Mouse (Mus musculus): ENCODE data around the gene Agap1. TPM values are rescaled to one million over a fixed set of nuclear protein-coding genes. Genes with fewer than 3 reads are reported as not detected.
A peak's percentile ranks its signal among the peaks of the same experiment; 100 is the strongest.

The Agap1 gene
- polyA plus RNA-seq, 1 experiment from 2014 or later: 10.8 TPM

DNA sequence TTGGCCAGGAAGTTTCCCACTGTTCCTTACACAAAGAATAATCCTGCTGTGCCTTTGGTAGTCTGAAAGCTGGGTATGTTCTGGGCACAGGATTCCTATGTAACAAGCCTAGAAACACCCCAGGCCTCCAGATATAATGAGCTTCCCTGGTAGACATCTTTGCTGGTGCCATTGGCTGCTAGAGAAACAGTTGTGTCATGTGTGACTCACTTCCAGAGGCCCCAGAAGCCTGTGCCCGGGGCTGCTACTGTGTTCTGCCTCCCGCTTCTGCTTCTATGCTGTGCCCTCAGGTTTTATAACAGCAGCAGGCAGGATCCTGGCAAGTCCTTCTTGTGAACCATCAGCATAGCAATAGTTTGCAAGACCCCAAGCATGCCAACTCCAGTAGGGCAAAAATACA lies 242.6 kb downstream of the Agap1 start:
- Histone ChIP-seq H3K27me3 (ENCODE audit: control insufficient read depth, insufficient read depth, low read length) (no peaks in the 10 kb centered on the region), H3K4me3 (ENCODE audit: low read depth, low read length) (no peak overlapping the region), H3K9me3 (replicated peaks; ENCODE audit: control insufficient read depth, low read length) (no peaks in the 10 kb centered on the region), H3K4me2 (no peak overlapping the region), H3K4me1 (ENCODE audit: control insufficient read depth, insufficient read depth, low read length) (peaks cover 6% of the 10 kb centered on the region), H3K36me3 (ENCODE audit: control insufficient read depth, insufficient read depth, low read length) (no peaks in the 10 kb centered on the region; the same call in 1 of the 2 replicates), H3K9ac (ENCODE audit: low read depth, low read length) (no peak overlapping the region), H3K27ac (ENCODE audit: low read depth, low read length) (no peak overlapping the region)
- ATAC-seq (replicated peaks; ENCODE audit: insufficient number of reproducible peaks, low FRiP score, low TSS enrichment): no peak
- WGBS (ENCODE audit: insufficient replicate concordance): 81% methylated on average over 2 of the region's 2 CpGs

DNA sequence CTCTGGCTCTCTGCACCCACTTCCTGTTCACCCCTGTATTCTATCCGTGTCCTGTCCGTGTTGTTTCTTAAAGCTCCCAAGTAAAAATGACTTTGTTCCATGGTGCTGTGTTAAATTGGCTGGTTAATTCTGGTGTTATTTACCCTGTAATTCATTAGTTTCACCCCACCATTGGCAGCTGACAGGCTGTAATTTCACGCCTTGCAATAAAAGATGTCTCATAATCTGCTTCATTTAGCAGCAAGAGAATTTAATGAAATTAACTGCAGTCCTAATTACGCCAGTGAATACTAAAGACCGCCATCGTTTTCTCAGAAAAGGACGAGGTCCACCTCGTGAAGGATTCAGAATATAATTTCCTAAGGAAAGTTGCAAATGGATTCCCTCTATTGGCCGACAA lies 245.6 kb downstream of the Agap1 start:
- H3K9me3 ChIP-seq (replicated peaks; ENCODE audit: control insufficient read depth, low read length): no peaks in the 10 kb centered on the region
- H3K36me3 ChIP-seq (ENCODE audit: control insufficient read depth, insufficient read depth, low read length): no peaks in the 10 kb centered on the region; the same call in 1 of the 2 replicates
- H3K4me2 ChIP-seq: no peak overlapping the region
- H3K4me3 ChIP-seq (ENCODE audit: low read depth, low read length): no peak overlapping the region
- no peaks in the 10 kb centered on the region for H3K27me3 ChIP-seq (ENCODE audit: control insufficient read depth, insufficient read depth, low read length)
- no peak overlapping the region for H3K27ac ChIP-seq (ENCODE audit: low read depth, low read length)
- no peak for ATAC-seq (replicated peaks; ENCODE audit: insufficient number of reproducible peaks, low FRiP score, low TSS enrichment)
- H3K9ac ChIP-seq (ENCODE audit: low read depth, low read length): no peak overlapping the region
- 89% methylated on average over 9 of the region's 9 CpGs for WGBS (ENCODE audit: insufficient replicate concordance)
- peaks cover 17% of the 10 kb centered on the region for H3K4me1 ChIP-seq (ENCODE audit: control insufficient read depth, insufficient read depth, low read length)

DNA sequence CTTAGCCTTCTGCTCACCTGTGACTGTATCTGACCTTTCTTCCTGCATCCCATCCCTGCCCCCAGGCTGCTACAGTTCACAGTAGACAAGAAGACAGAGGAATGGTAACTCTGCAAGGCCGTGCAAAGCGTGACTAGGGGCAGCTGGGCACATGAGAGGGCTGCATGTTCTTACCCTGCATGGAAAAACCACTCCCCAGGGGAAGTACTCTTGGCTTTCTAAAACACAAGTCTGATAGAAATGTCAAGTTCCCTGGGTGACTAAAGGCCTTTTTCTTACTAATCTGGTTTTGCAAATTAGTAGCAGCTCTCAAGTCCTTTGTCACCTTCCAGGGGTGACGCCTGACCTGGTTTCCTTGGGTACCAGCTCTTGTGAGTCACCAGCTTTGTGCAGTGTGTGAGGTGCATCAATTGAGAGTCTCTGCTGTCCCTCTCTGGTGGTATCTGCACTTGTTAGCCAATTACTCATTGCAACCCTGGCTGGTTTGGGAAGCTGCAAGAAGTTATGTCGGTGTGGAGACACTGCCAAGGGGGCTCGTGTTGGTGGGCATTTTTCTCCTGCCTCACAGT lies 246.6 kb downstream of the Agap1 start:
- no peak overlapping the region for H3K27ac ChIP-seq (ENCODE audit: low read depth, low read length)
- H3K9me3 ChIP-seq (replicated peaks; ENCODE audit: control insufficient read depth, low read length): no peaks in the 10 kb centered on the region
- peaks cover 17% of the 10 kb centered on the region for H3K4me1 ChIP-seq (ENCODE audit: control insufficient read depth, insufficient read depth, low read length)
- no peak for ATAC-seq (replicated peaks; ENCODE audit: insufficient number of reproducible peaks, low FRiP score, low TSS enrichment)
- H3K4me3 ChIP-seq (ENCODE audit: low read depth, low read length): no peak overlapping the region
- H3K9ac ChIP-seq (ENCODE audit: low read depth, low read length): no peak overlapping the region
- no peaks in the 10 kb centered on the region for H3K27me3 ChIP-seq (ENCODE audit: control insufficient read depth, insufficient read depth, low read length)
- no peak overlapping the region for H3K4me2 ChIP-seq
- whole genome bisulfite sequencing (ENCODE audit: insufficient replicate concordance): 79% methylated on average over 5 of the region's 5 CpGs
- no peaks in the 10 kb centered on the region; the same call in 1 of the 2 replicates for H3K36me3 ChIP-seq (ENCODE audit: control insufficient read depth, insufficient read depth, low read length)

DNA sequence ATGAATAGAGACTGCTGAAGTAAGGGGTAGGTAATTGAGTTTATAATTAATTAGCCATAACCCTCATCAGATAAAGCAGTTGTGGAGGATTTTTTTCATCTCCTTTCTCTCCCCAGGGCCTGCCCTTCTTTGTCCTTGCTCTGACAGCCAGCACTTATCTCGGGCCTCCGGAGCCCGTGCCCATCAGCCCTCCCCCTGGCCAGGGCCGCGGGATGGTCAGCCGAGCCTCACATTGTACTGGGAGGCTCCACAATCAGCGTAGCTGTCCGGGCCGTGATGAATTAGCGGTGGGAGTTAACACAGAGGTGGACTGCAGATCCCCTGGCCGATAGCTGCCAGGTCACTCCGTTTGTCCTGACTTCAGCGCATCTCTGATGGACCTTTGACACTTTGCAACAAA lies 248.7 kb downstream of the Agap1 start:
- Histone ChIP-seq H3K4me1 (ENCODE audit: control insufficient read depth, insufficient read depth, low read length) (peaks cover 17% of the 10 kb centered on the region), H3K9me3 (replicated peaks; ENCODE audit: control insufficient read depth, low read length) (no peaks in the 10 kb centered on the region), H3K27ac (ENCODE audit: low read depth, low read length) (no peak overlapping the region), H3K4me3 (ENCODE audit: low read depth, low read length) (no peak overlapping the region), H3K4me2 (peak overlapping the region; percentile 43), H3K27me3 (ENCODE audit: control insufficient read depth, insufficient read depth, low read length) (no peaks in the 10 kb centered on the region), H3K9ac (ENCODE audit: low read depth, low read length) (no peak overlapping the region), H3K36me3 (ENCODE audit: control insufficient read depth, insufficient read depth, low read length) (no peaks in the 10 kb centered on the region; the same call in 1 of the 2 replicates)
- no peak for ATAC-seq (replicated peaks; ENCODE audit: insufficient number of reproducible peaks, low FRiP score, low TSS enrichment)
- WGBS (ENCODE audit: insufficient replicate concordance): 13% methylated on average over 13 of the region's 13 CpGs

DNA sequence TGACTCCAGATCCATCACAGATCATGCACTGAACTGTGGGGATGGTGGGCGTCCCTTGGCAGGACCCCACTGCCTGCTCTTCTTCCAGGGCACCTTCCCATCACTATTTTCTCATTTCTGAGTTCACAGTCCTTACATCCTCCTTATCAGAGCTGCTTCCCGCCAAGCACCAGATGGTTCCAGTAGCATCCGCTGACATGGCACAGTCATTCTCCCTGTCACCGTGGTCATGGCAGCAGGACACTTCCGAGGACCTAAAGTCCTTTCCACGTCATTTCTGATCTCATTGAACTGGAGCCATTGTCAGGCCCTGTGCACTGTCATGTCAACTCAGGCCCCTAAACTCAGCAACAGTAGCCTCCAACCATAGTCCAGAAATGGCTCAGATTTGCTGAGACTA lies 251.1 kb downstream of the Agap1 start:
- Histone ChIP-seq H3K27ac (ENCODE audit: low read depth, low read length) (no peak overlapping the region), H3K36me3 (ENCODE audit: control insufficient read depth, insufficient read depth, low read length) (no peaks in the 10 kb centered on the region; the same call in 1 of the 2 replicates), H3K4me3 (ENCODE audit: low read depth, low read length) (no peak overlapping the region), H3K4me1 (ENCODE audit: control insufficient read depth, insufficient read depth, low read length) (peaks cover 23% of the 10 kb centered on the region), H3K27me3 (ENCODE audit: control insufficient read depth, insufficient read depth, low read length) (no peaks in the 10 kb centered on the region), H3K9ac (ENCODE audit: low read depth, low read length) (no peak overlapping the region), H3K9me3 (replicated peaks; ENCODE audit: control insufficient read depth, low read length) (no peaks in the 10 kb centered on the region), H3K4me2 (no peak overlapping the region)
- no peak for ATAC-seq (replicated peaks; ENCODE audit: insufficient number of reproducible peaks, low FRiP score, low TSS enrichment)
- WGBS (ENCODE audit: insufficient replicate concordance): 69% methylated on average over 6 of the region's 6 CpGs

DNA sequence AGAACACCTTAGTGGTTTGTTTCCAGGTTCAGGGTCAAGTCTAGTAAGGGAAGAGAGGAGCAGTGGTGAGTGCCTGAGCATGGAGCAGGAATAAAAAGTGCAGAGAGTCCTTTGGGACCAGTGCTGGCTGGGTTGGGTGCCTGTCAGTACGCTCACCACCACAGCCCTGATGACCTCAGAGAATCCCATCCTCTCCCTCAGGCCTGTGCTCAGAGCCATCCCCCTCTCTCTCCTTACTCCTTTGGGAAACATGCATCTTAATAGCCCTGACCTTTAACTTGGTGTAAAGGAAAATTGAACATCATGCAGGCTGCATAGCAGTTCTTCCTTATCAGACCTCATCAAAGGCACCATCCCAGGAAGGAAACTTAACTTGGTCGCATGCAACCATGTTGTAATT lies 252.3 kb downstream of the Agap1 start:
- H3K4me1 ChIP-seq (ENCODE audit: control insufficient read depth, insufficient read depth, low read length): peaks cover 20% of the 10 kb centered on the region
- no peak overlapping the region for H3K4me3 ChIP-seq (ENCODE audit: low read depth, low read length)
- H3K4me2 ChIP-seq: no peak overlapping the region
- H3K27me3 ChIP-seq (ENCODE audit: control insufficient read depth, insufficient read depth, low read length): no peaks in the 10 kb centered on the region
- H3K36me3 ChIP-seq (ENCODE audit: control insufficient read depth, insufficient read depth, low read length): no peaks in the 10 kb centered on the region
- H3K9me3 ChIP-seq (replicated peaks; ENCODE audit: control insufficient read depth, low read length): no peaks in the 10 kb centered on the region
- 72% methylated on average over 2 of the region's 2 CpGs for WGBS (ENCODE audit: insufficient replicate concordance)
- H3K9ac ChIP-seq (ENCODE audit: low read depth, low read length): no peak overlapping the region
- no peak overlapping the region for H3K27ac ChIP-seq (ENCODE audit: low read depth, low read length)
- ATAC-seq (replicated peaks; ENCODE audit: insufficient number of reproducible peaks, low FRiP score, low TSS enrichment): no peak

DNA sequence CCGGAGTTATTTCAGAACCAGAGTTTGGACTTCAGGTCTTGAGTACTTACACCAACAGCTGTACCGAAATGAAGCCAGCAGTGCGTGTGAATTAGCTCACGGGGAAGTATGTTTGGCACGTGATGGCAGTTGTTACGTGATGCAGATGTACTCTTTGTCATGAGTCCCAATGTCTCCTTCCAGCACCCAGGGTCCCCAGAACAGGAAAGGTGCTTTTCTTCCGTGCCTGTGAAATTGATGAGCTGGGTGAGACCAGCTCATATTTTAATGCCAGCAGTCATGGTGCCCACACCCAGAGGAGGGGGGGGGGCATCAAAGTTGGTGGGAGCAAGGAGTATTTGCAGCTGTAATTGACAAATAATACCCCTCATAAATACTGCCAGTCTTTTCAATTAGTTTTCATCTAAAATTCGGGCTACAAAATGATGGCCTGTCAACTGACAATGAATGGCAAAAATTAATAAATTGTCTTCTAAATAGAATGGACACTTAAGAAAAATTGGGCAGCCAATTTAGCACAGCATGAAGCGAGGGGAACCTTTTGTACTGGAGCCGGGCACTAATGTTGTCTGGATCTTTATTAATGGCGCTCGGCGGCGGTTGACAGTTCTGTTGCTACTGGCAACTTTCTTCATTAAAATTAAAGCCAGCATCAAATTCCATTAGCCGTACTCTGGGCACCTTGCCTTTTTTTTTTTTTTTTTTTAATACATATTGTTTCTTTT lies 253.3 kb downstream of the Agap1 start:
- Histone ChIP-seq H3K4me2 (no peak overlapping the region), H3K27me3 (ENCODE audit: control insufficient read depth, insufficient read depth, low read length) (no peaks in the 10 kb centered on the region), H3K9me3 (replicated peaks; ENCODE audit: control insufficient read depth, low read length) (no peaks in the 10 kb centered on the region), H3K4me1 (ENCODE audit: control insufficient read depth, insufficient read depth, low read length) (peaks cover 10% of the 10 kb centered on the region), H3K9ac (ENCODE audit: low read depth, low read length) (no peak overlapping the region), H3K4me3 (ENCODE audit: low read depth, low read length) (no peak overlapping the region), H3K36me3 (ENCODE audit: control insufficient read depth, insufficient read depth, low read length) (peaks cover 2% of the 10 kb centered on the region; the same call in 1 of the 2 replicates), H3K27ac (ENCODE audit: low read depth, low read length) (no peak overlapping the region)
- ATAC-seq (replicated peaks; ENCODE audit: insufficient number of reproducible peaks, low FRiP score, low TSS enrichment): no peak
- 83% methylated on average over 15 of the region's 15 CpGs for WGBS (ENCODE audit: insufficient replicate concordance)

DNA sequence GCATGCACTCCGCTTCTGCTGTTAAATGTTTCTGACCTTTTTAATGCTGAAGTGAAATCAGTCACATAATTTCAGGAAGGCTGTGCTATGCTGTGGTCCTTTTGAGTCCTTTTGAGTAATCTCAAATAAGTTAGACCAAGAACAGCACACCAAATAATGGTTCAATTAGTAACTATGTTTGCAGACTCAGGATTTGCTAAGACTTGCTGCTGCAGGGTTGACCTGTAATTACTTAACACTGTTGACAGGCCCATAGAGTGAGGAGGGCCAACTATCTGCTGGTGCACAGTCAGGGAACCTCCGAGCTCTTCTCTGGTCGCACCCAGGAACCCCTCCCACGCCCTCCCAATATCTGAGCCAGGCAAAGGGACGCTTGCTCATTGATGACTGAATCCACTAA lies 255.2 kb downstream of the Agap1 start:
- no peak overlapping the region for H3K4me3 ChIP-seq (ENCODE audit: low read depth, low read length)
- no peak overlapping the region for H3K27ac ChIP-seq (ENCODE audit: low read depth, low read length)
- H3K27me3 ChIP-seq (ENCODE audit: control insufficient read depth, insufficient read depth, low read length): no peaks in the 10 kb centered on the region
- WGBS (ENCODE audit: insufficient replicate concordance): 65% methylated on average over 5 of the region's 5 CpGs
- no peak for ATAC-seq (replicated peaks; ENCODE audit: insufficient number of reproducible peaks, low FRiP score, low TSS enrichment)
- H3K36me3 ChIP-seq (ENCODE audit: control insufficient read depth, insufficient read depth, low read length): peaks cover 2% of the 10 kb centered on the region; the same call in 1 of the 2 replicates
- H3K9me3 ChIP-seq (replicated peaks; ENCODE audit: control insufficient read depth, low read length): no peaks in the 10 kb centered on the region
- peaks cover 6% of the 10 kb centered on the region for H3K4me1 ChIP-seq (ENCODE audit: control insufficient read depth, insufficient read depth, low read length)
- H3K9ac ChIP-seq (ENCODE audit: low read depth, low read length): no peak overlapping the region
- no peak overlapping the region for H3K4me2 ChIP-seq

DNA sequence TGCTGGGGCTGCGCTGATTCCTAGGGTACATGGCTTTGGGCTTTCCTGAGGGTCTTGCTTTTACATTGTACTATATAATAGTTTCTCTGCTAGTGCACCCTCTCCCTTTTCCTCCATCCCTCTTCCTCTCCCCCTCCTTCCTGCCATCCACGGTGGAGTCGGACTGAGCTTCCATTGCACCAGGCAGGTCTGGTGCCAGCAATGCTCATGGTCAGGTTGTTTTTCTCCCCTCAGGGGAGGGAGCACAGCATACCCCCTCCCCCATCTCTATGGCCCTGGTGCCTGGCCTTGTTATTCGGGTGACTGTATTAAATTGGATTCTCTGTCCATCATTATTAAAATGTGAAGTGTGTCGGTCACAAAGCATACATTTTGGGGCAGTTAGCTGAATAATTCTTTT lies 259.1 kb downstream of the Agap1 start:
- ATAC-seq (replicated peaks; ENCODE audit: insufficient number of reproducible peaks, low FRiP score, low TSS enrichment): no peak
- H3K4me2 ChIP-seq: no peak overlapping the region
- 71% methylated on average over 5 of the region's 5 CpGs for WGBS (ENCODE audit: insufficient replicate concordance)
- no peak overlapping the region for H3K9ac ChIP-seq (ENCODE audit: low read depth, low read length)
- peaks cover 2% of the 10 kb centered on the region; the same call in 1 of the 2 replicates for H3K36me3 ChIP-seq (ENCODE audit: control insufficient read depth, insufficient read depth, low read length)
- H3K4me3 ChIP-seq (ENCODE audit: low read depth, low read length): no peak overlapping the region
- no peaks in the 10 kb centered on the region for H3K9me3 ChIP-seq (replicated peaks; ENCODE audit: control insufficient read depth, low read length)
- H3K27me3 ChIP-seq (ENCODE audit: control insufficient read depth, insufficient read depth, low read length): no peaks in the 10 kb centered on the region
- H3K27ac ChIP-seq (ENCODE audit: low read depth, low read length): no peak overlapping the region
- peaks cover 10% of the 10 kb centered on the region for H3K4me1 ChIP-seq (ENCODE audit: control insufficient read depth, insufficient read depth, low read length)

All from heart, embryonic 11.5 days (tissue).